Mouse (Mus musculus) embryonic fibroblast, embryonic 13.5 days (primary cell): Measurements from ENCODE around the gene Socs4. TPM values are rescaled to one million over a fixed set of nuclear protein-coding genes. Genes with fewer than 3 reads are reported as not detected.
"Not testable (repeated sequence)": the region's sequence is repeated elsewhere in the genome, so short reads cannot be mapped to it uniquely, and the experiment has no call there.

Experiments used
- H3K27ac ChIP-seq: 2 replicates; pipeline ENCODE4 v1.5.1; 2012; ENCODE audit warnings: low read length, control low read depth, inconsistent platforms; ENCODE audit not compliant: insufficient read depth
- H3K4me1 ChIP-seq: 2 replicates; pipeline ENCODE4 v1.6.1; 2011; ENCODE audit warnings: low read length; ENCODE audit not compliant: control insufficient read depth, insufficient read depth
- H3K4me3 ChIP-seq: 2 replicates; pipeline ENCODE4 v1.5.1; 2011; ENCODE audit warnings: mild to moderate bottlenecking, control low read depth, low read length; ENCODE audit not compliant: insufficient read depth
- CTCF ChIP-seq: IDR thresholded peaks from 2 replicates; pipeline ENCODE4 v1.5.1; 2011; ENCODE audit warnings: mild to moderate bottlenecking, control low read depth, low read length, moderate library complexity, borderline replicate concordance; ENCODE audit not compliant: insufficient read depth
- POLR2A ChIP-seq: IDR thresholded peaks from 2 replicates; pipeline ENCODE4 v1.6.1; 2011; ENCODE audit warnings: low read depth, mild to moderate bottlenecking, control low read depth, low read length, moderate library complexity
- polyA plus RNA-seq: library from polyadenylated mRNA; stranded (reverse); fragments of >200 nt; gene quantifications from 2 replicates; pipeline ENCODE4 v1.2.4, GENCODE M21; 2011; ENCODE audit warnings: low read depth; ENCODE audit not compliant: missing spikeins, insufficient read length

Gene Socs4
- polyA plus RNA-seq, 1 experiment, result 39.7 TPM

GRCm38 (mm10) chr14:47302885-47303680 lies 26.4 kb downstream of the Socs4 start:
- no peak overlapping the region for H3K4me3 ChIP-seq
- TF ChIP-seq POLR2A (no peak), CTCF (no peak)
- H3K27ac ChIP-seq, result no peak overlapping the region
- H3K4me1 ChIP-seq, result peaks cover 6% of the 10 kb centered on the region

- H3K27ac ChIP-seq, result no peak overlapping the region
- H3K4me3 ChIP-seq, result no peak overlapping the region
- peaks cover 6% of the 10 kb centered on the region for H3K4me1 ChIP-seq
- TF ChIP-seq CTCF (no peak), POLR2A (no peak)
These were observed 28.2 kb downstream of the Socs4 start for GRCm38 (mm10) chr14:47304814-47305405.

- no peak overlapping the region for H3K4me3 ChIP-seq
- H3K27ac ChIP-seq, result no peak overlapping the region
- peaks cover 6% of the 10 kb centered on the region for H3K4me1 ChIP-seq
- TF ChIP-seq CTCF (no peak), POLR2A (no peak)
These were observed 29.2 kb downstream of the Socs4 start for GRCm38 (mm10) chr14:47305933-47306332.

- TF ChIP-seq CTCF (no peak), POLR2A (no peak)
- Histone ChIP-seq H3K4me1 (peaks cover 6% of the 10 kb centered on the region), H3K4me3 (no peak overlapping the region), H3K27ac (no peak overlapping the region)
These were observed 30.9 kb downstream of the Socs4 start for GRCm38 (mm10) chr14:47307669-47308068.

GRCm38 (mm10) chr14:47309061-47309460 lies 32.3 kb downstream of the Socs4 start:
- H3K4me3 ChIP-seq, result no peak overlapping the region
- peaks cover 4% of the 10 kb centered on the region; the same call in 1 of the 2 replicates for H3K4me1 ChIP-seq
- no peak overlapping the region for H3K27ac ChIP-seq
- TF ChIP-seq CTCF, result no peak
- no peak for TF ChIP-seq POLR2A

- TF ChIP-seq POLR2A, result no peak
- TF ChIP-seq CTCF, result no peak
- H3K27ac ChIP-seq, result no peak overlapping the region
- no peak overlapping the region for H3K4me3 ChIP-seq
- no peaks in the 10 kb centered on the region; the same call in 1 of the 2 replicates for H3K4me1 ChIP-seq
These were observed 33.8 kb downstream of the Socs4 start for GRCm38 (mm10) chr14:47310342-47311181.

GRCm38 (mm10) chr14:47319362-47319761 lies 42.6 kb downstream of the Socs4 start:
- H3K4me1 ChIP-seq, result no peaks in the 10 kb centered on the region
- TF ChIP-seq CTCF (no peak), POLR2A (no peak)
- H3K27ac ChIP-seq, result no peak overlapping the region
- no peak overlapping the region for H3K4me3 ChIP-seq

GRCm38 (mm10) chr14:47321581-47321980 lies 44.9 kb downstream of the Socs4 start:
- H3K27ac ChIP-seq, H3K4me3 ChIP-seq, H3K4me1 ChIP-seq: not testable (repeated sequence)

- TF ChIP-seq POLR2A, result no peak
- TF ChIP-seq CTCF, result no peak
- 0 out of 2 replicates have a peak, but pooled peaks cover 6% of the 10 kb centered on the region for H3K4me1 ChIP-seq
- no peak overlapping the region for H3K27ac ChIP-seq
- no peak overlapping the region for H3K4me3 ChIP-seq
These were observed 49.4 kb downstream of the Socs4 start for GRCm38 (mm10) chr14:47325965-47326761.
